Mouse (Mus musculus) stomach, embryonic 15.5 days (tissue): ENCODE results near the gene Abhd16a. TPM values are rescaled to one million over a fixed set of nuclear protein-coding genes. Genes with fewer than 3 reads are reported as not detected.

ENCODE experiments used
- ATAC-seq: fragments of 200-750 bp; cut with Nextera tagmentation; 2 replicates; pipeline ENCODE4 v1.8.0; 2017; ENCODE audit warnings: low read depth, moderate number of reproducible peaks, moderate TSS enrichment; ENCODE audit not compliant: insufficient read depth, low FRiP score
- H3K27ac ChIP-seq: fragments of 300-500 bp; sonication (generic); 2 replicates; pipeline ENCODE4 v1.5.1; 2015; ENCODE audit warnings: mild to moderate bottlenecking, inconsistent platforms
- H3K27me3 ChIP-seq: fragments of 300-500 bp; sonication (generic); replicated peaks from 2 replicates; pipeline ENCODE4 v1.6.1; 2015; ENCODE audit warnings: inconsistent platforms
- H3K36me3 ChIP-seq: fragments of 300-500 bp; sonication (generic); 2 replicates; pipeline ENCODE4 v1.6.1; 2015; ENCODE audit warnings: inconsistent platforms
- H3K4me1 ChIP-seq: fragments of 300-500 bp; sonication (generic); 2 replicates; pipeline ENCODE4 v1.6.1; 2015; ENCODE audit warnings: inconsistent platforms
- H3K4me2 ChIP-seq: fragments of 300-500 bp; sonication (generic); 2 replicates; pipeline ENCODE4 v1.6.1; 2015; ENCODE audit warnings: mild to moderate bottlenecking, inconsistent platforms
- H3K4me3 ChIP-seq: fragments of 300-500 bp; sonication (generic); replicated peaks from 2 replicates; pipeline ENCODE4 v1.5.1; 2015; ENCODE audit warnings: inconsistent platforms
- H3K9ac ChIP-seq: fragments of 300-500 bp; sonication (generic); 2 replicates; pipeline ENCODE4 v1.6.1; 2015; ENCODE audit warnings: inconsistent platforms
- H3K9me3 ChIP-seq: fragments of 300-500 bp; sonication (generic); 2 replicates; pipeline ENCODE4 v1.6.1; 2016; ENCODE audit warnings: inconsistent platforms
- WGBS: fragments of 180-500 bp; shearing (Covaris S2); methylation state at CpG from one replicate; pipeline ENCODE4 v1.1.7; 2015; 5-methylcytosine and 5-hydroxymethylcytosine counted together
- polyA plus RNA-seq: library from polyadenylated mRNA; unstranded; fragments of >200 nt; fragmentation: Nextera tagmentation; extraction: Ambion mirVana; gene quantifications from 2 replicates; pipeline ENCODE4 v1.2.1, GENCODE M21; 2015

Abhd16a gene
- polyA plus RNA-seq, 1 experiment from 2014 or later: 97.8 TPM

- no peaks in the 10 kb centered on the region for H3K9me3 ChIP-seq
- no peak overlapping the region for H3K27ac ChIP-seq
- H3K36me3 ChIP-seq: peaks cover 54% of the 10 kb centered on the region
- WGBS: 88% methylated on average over 15 of the region's 15 CpGs
- H3K4me2 ChIP-seq: no peak overlapping the region
- H3K9ac ChIP-seq: no peak overlapping the region
- H3K4me1 ChIP-seq: peaks cover 9% of the 10 kb centered on the region
- no peaks in the 10 kb centered on the region for H3K27me3 ChIP-seq
- no peak overlapping the region for H3K4me3 ChIP-seq
- ATAC-seq: no peak
Observed at GRCm38 (mm10) chr17:35094475-35095365, 5.7 kb downstream of the Abhd16a start.

GRCm38 (mm10) chr17:35096597-35096996, 7.5 kb downstream of the Abhd16a start:
- Histone ChIP-seq H3K4me1 (no peaks in the 10 kb centered on the region), H3K36me3 (peaks cover 68% of the 10 kb centered on the region), H3K9ac (no peak overlapping the region), H3K4me2 (no peak overlapping the region), H3K9me3 (no peaks in the 10 kb centered on the region), H3K27me3 (no peaks in the 10 kb centered on the region), H3K27ac (no peak overlapping the region), H3K4me3 (no peak overlapping the region)
- ATAC-seq: no peak
- WGBS: 84% methylated on average over 12 of the region's 12 CpGs

- Histone ChIP-seq H3K4me3 (no peak overlapping the region), H3K36me3 (peaks cover 70% of the 10 kb centered on the region), H3K9ac (no peak overlapping the region), H3K27me3 (no peaks in the 10 kb centered on the region), H3K27ac (no peak overlapping the region), H3K4me1 (no peaks in the 10 kb centered on the region), H3K4me2 (no peak overlapping the region), H3K9me3 (no peaks in the 10 kb centered on the region)
- 88% methylated on average over 12 of the region's 12 CpGs for WGBS
- ATAC-seq: no peak
Observed at GRCm38 (mm10) chr17:35097164-35097655, 8.1 kb downstream of the Abhd16a start.

GRCm38 (mm10) chr17:35100196-35100765, 11.2 kb downstream of the Abhd16a start:
- H3K9me3 ChIP-seq: no peaks in the 10 kb centered on the region
- H3K36me3 ChIP-seq: peaks cover 56% of the 10 kb centered on the region
- no peak for ATAC-seq
- H3K27me3 ChIP-seq: no peaks in the 10 kb centered on the region
- WGBS: 62% methylated on average over 10 of the region's 10 CpGs
- H3K4me2 ChIP-seq: no peak overlapping the region
- H3K9ac ChIP-seq: no peak overlapping the region
- no peaks in the 10 kb centered on the region for H3K4me1 ChIP-seq
- H3K4me3 ChIP-seq: no peak overlapping the region
- H3K27ac ChIP-seq: no peak overlapping the region

- no peak overlapping the region for H3K9ac ChIP-seq
- H3K4me3 ChIP-seq: no peak overlapping the region
- no peak overlapping the region for H3K27ac ChIP-seq
- 87% methylated on average over 11 of the region's 11 CpGs for WGBS
- ATAC-seq: no peak
- H3K4me2 ChIP-seq: no peak overlapping the region
- H3K27me3 ChIP-seq: no peaks in the 10 kb centered on the region
- peaks cover 50% of the 10 kb centered on the region for H3K36me3 ChIP-seq
- H3K9me3 ChIP-seq: no peaks in the 10 kb centered on the region
- peaks cover 1% of the 10 kb centered on the region; the same call in 1 of the 2 replicates for H3K4me1 ChIP-seq
Observed at GRCm38 (mm10) chr17:35101161-35101560, 12.1 kb downstream of the Abhd16a start.

- ATAC-seq: no peak
- H3K27ac ChIP-seq: no peak overlapping the region
- H3K9ac ChIP-seq: no peak overlapping the region
- H3K4me1 ChIP-seq: peaks cover 3% of the 10 kb centered on the region; the same call in 1 of the 2 replicates
- 73% methylated on average over 8 of the region's 8 CpGs for WGBS
- H3K9me3 ChIP-seq: no peaks in the 10 kb centered on the region
- no peaks in the 10 kb centered on the region for H3K27me3 ChIP-seq
- H3K36me3 ChIP-seq: peaks cover 40% of the 10 kb centered on the region
- no peak overlapping the region for H3K4me3 ChIP-seq
- no peak overlapping the region for H3K4me2 ChIP-seq
Observed at GRCm38 (mm10) chr17:35102299-35102698, 13.2 kb downstream of the Abhd16a start.

- Histone ChIP-seq H3K27ac (no peak overlapping the region), H3K27me3 (no peaks in the 10 kb centered on the region), H3K4me3 (no peak overlapping the region), H3K9ac (no peak overlapping the region), H3K4me1 (peaks cover 3% of the 10 kb centered on the region; the same call in 1 of the 2 replicates), H3K9me3 (no peaks in the 10 kb centered on the region), H3K36me3 (peaks cover 37% of the 10 kb centered on the region), H3K4me2 (no peak overlapping the region)
- ATAC-seq: 0 out of 2 replicates have a peak, but pooled peaks have one; percentile 12
- WGBS: 57% methylated on average over 6 of the region's 6 CpGs
Observed at GRCm38 (mm10) chr17:35103221-35103690, 14.2 kb downstream of the Abhd16a start.

GRCm38 (mm10) chr17:35104079-35104478, 15.0 kb downstream of the Abhd16a start:
- H3K4me2 ChIP-seq: no peak overlapping the region
- no peaks in the 10 kb centered on the region for H3K9me3 ChIP-seq
- H3K27ac ChIP-seq: no peak overlapping the region
- H3K36me3 ChIP-seq: peaks cover 34% of the 10 kb centered on the region
- 91% methylated on average over 7 of the region's 7 CpGs for WGBS
- ATAC-seq: no peak
- no peak overlapping the region for H3K4me3 ChIP-seq
- no peak overlapping the region for H3K9ac ChIP-seq
- peaks cover 3% of the 10 kb centered on the region; the same call in 1 of the 2 replicates for H3K4me1 ChIP-seq
- H3K27me3 ChIP-seq: no peaks in the 10 kb centered on the region

GRCm38 (mm10) chr17:35104754-35105153, 15.7 kb downstream of the Abhd16a start:
- Histone ChIP-seq H3K27me3 (no peaks in the 10 kb centered on the region), H3K4me2 (no peak overlapping the region), H3K36me3 (peaks cover 29% of the 10 kb centered on the region), H3K9ac (no peak overlapping the region), H3K4me1 (peaks cover 3% of the 10 kb centered on the region; the same call in 1 of the 2 replicates), H3K9me3 (no peaks in the 10 kb centered on the region), H3K27ac (no peak overlapping the region), H3K4me3 (no peak overlapping the region)
- ATAC-seq: peak; percentile 72; the same call in 1 of the 2 replicates
- WGBS: 67% methylated on average over 6 of the region's 6 CpGs

GRCm38 (mm10) chr17:35105740-35106389, 16.8 kb downstream of the Abhd16a start:
- Histone ChIP-seq H3K27me3 (no peaks in the 10 kb centered on the region), H3K36me3 (peaks cover 19% of the 10 kb centered on the region), H3K9ac (no peak overlapping the region), H3K4me1 (peaks cover 3% of the 10 kb centered on the region; the same call in 1 of the 2 replicates), H3K27ac (no peak overlapping the region), H3K9me3 (no peaks in the 10 kb centered on the region), H3K4me3 (no peak overlapping the region), H3K4me2 (0 out of 2 replicates have a peak overlapping the region, but pooled peaks have one; percentile 21)
- WGBS: 26% methylated on average over 13 of the region's 13 CpGs
- ATAC-seq: no peak

GRCm38 (mm10) chr17:35106522-35106921, 17.5 kb downstream of the Abhd16a start:
- Histone ChIP-seq H3K4me2 (no peak overlapping the region), H3K27ac (no peak overlapping the region)
- 64% methylated on average over 3 of the region's 3 CpGs for WGBS

More at GRCm38 (mm10) chr17:35106522-35106921, 17.5 kb downstream of the Abhd16a start:
- ATAC-seq: no peak
- Histone ChIP-seq H3K4me1 (peaks cover 3% of the 10 kb centered on the region; the same call in 1 of the 2 replicates), H3K4me3 (no peak overlapping the region), H3K9ac (no peak overlapping the region), H3K9me3 (no peaks in the 10 kb centered on the region), H3K36me3 (peaks cover 13% of the 10 kb centered on the region), H3K27me3 (no peaks in the 10 kb centered on the region)
